ENCODE assay signal across 8 mouse cellular contexts in the genomic region with DNA sequence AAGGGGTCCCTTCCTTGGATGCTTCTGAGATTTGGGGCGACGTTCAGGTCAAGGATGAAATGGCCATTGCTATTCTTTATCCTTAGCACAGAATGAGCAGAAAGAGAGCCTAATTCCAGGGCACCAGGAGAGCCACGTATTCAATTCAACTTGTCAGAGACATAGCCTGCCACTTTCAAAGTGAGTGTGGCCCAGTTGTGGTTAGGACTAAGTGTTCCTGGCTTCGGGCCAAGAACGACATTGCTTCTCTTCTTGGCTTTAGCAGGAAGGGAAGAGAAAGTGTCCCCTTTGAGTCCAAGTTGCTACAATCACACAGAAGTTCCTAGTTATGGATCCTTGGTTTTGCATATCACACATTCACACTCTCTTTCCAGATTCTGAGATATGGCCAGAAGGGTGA.
DNase-seq lines count a peak whose midpoint lies in the region; ATAC-seq lines count a peak whose summit lies in the region.

No protein-coding gene starts in this region.

- no peak overlapping the region for H3K4me3 ChIP-seq in limb, embryonic 11.5 days (ENCODE audit: low read depth, low read length)
- H3K4me3 ChIP-seq in limb, embryonic 10.5 days: no peak overlapping the region
- no peak overlapping the region for H3K4me3 ChIP-seq in heart, embryonic 16.5 days (ENCODE audit: low read length)
- no peak overlapping the region for H3K4me3 ChIP-seq in forebrain, embryonic 15.5 days

- no peak overlapping the region for H3K4me2 ChIP-seq in limb, embryonic 11.5 days (ENCODE audit: low read depth, severe bottlenecking)
- no peak overlapping the region; the same call in 1 of the 2 replicates for H3K4me2 ChIP-seq in heart, embryonic 16.5 days (ENCODE audit: low read depth, low read length)
- H3K4me2 ChIP-seq in forebrain, embryonic 15.5 days (replicated peaks): no peak overlapping the region

- H3K27ac ChIP-seq in limb, embryonic 11.5 days (replicated peaks; ENCODE audit: low read depth, low read length): no peak overlapping the region
- H3K27ac ChIP-seq in limb, embryonic 10.5 days: no peak overlapping the region; the same call in 1 of the 2 replicates
- H3K27ac ChIP-seq in heart, embryonic 16.5 days (ENCODE audit: low read length): peak overlapping the region; percentile 53
- no peak overlapping the region for H3K27ac ChIP-seq in forebrain, embryonic 15.5 days (replicated peaks)

- WGBS in limb, embryonic 11.5 days: 74% methylated on average over 5 of the region's 5 CpGs
- 85% methylated on average over 5 of the region's 5 CpGs for WGBS in limb, embryonic 10.5 days
- WGBS in heart, embryonic 16.5 days: 20% methylated on average over 5 of the region's 5 CpGs
- WGBS in forebrain, embryonic 15.5 days: 56% methylated on average over 5 of the region's 5 CpGs

- no peaks in the 10 kb centered on the region for H3K9me3 ChIP-seq in limb, embryonic 11.5 days (ENCODE audit: control insufficient read depth, low read length)
- H3K9me3 ChIP-seq in limb, embryonic 10.5 days (replicated peaks): no peaks in the 10 kb centered on the region
- H3K9me3 ChIP-seq in heart, embryonic 16.5 days (replicated peaks; ENCODE audit: control insufficient read depth, low read length): no peaks in the 10 kb centered on the region
- no peaks in the 10 kb centered on the region for H3K9me3 ChIP-seq in forebrain, embryonic 15.5 days

- intact Hi-C loops in left cerebral cortex, postnatal 4 days (cut with DNase I): no loop called here

- H3K27me3 ChIP-seq in limb, embryonic 11.5 days (ENCODE audit: control insufficient read depth, insufficient read depth, low read length): no peaks in the 10 kb centered on the region
- no peaks in the 10 kb centered on the region for H3K27me3 ChIP-seq in limb, embryonic 10.5 days (ENCODE audit: low read depth, poor library complexity, severe bottlenecking)
- H3K27me3 ChIP-seq in heart, embryonic 16.5 days (ENCODE audit: control insufficient read depth, insufficient read depth, low read length): no peaks in the 10 kb centered on the region
- no peaks in the 10 kb centered on the region for H3K27me3 ChIP-seq in forebrain, embryonic 15.5 days

- peak; percentile 27 for DNase-seq in limb, embryonic 11.5 days (ENCODE audit: low spot score)
- no peak for DNase-seq in limb, embryonic 10.5 days (ENCODE audit: low spot score)
- peak; percentile 29 for DNase-seq in brain, adult 2 months (ENCODE audit: low read depth, low spot score)
- DNase-seq in left cerebral cortex, postnatal 4 days: no peak

- no peak for ATAC-seq in limb, embryonic 11.5 days (ENCODE audit: insufficient number of reproducible peaks, low FRiP score, low TSS enrichment, low read depth)
- peak; percentile 81 for ATAC-seq in heart, embryonic 16.5 days (replicated peaks; ENCODE audit: extremely low read depth, insufficient read depth, low FRiP score)
- ATAC-seq in megakaryocyte, adult 5-6 weeks (ENCODE audit: poor library complexity, severe bottlenecking): peak; percentile 38; the same call in 1 of the 2 replicates
- ATAC-seq in forebrain, embryonic 15.5 days (replicated peaks): no peak
- ATAC-seq in erythroid progenitor cell, adult 5-6 weeks (replicated peaks; ENCODE audit: low FRiP score, poor library complexity, severe bottlenecking): no peak

- no peak overlapping the region for H3K9ac ChIP-seq in limb, embryonic 11.5 days (ENCODE audit: low read length)
- H3K9ac ChIP-seq in heart, embryonic 16.5 days (ENCODE audit: low read length): no peak overlapping the region
- H3K9ac ChIP-seq in forebrain, embryonic 15.5 days (replicated peaks): no peak overlapping the region

- H3K36me3 ChIP-seq in limb, embryonic 11.5 days (ENCODE audit: control insufficient read depth, insufficient read depth, low read length): no peaks in the 10 kb centered on the region
- H3K36me3 ChIP-seq in limb, embryonic 10.5 days: no peaks in the 10 kb centered on the region
- no peaks in the 10 kb centered on the region for H3K36me3 ChIP-seq in heart, embryonic 16.5 days (ENCODE audit: control insufficient read depth, insufficient read depth)
- H3K36me3 ChIP-seq in forebrain, embryonic 15.5 days: no peaks in the 10 kb centered on the region

- H3K4me1 ChIP-seq in limb, embryonic 11.5 days (ENCODE audit: control insufficient read depth, insufficient read depth, low read length): no peaks in the 10 kb centered on the region
- peaks cover 13% of the 10 kb centered on the region for H3K4me1 ChIP-seq in limb, embryonic 10.5 days
- H3K4me1 ChIP-seq in heart, embryonic 16.5 days (ENCODE audit: control insufficient read depth, insufficient read depth, low read length): peaks cover 4% of the 10 kb centered on the region; the same call in 1 of the 2 replicates
- H3K4me1 ChIP-seq in forebrain, embryonic 15.5 days: no peaks in the 10 kb centered on the region

Comparison
In these comparisons a context has a peak if more than half of its experiments do, and no peak if none do; other contexts are left out.
1. DNase-seq: peak in limb, embryonic 11.5 days (single experiment) and brain, adult 2 months (single experiment); none in limb, embryonic 10.5 days (single experiment) and left cerebral cortex, postnatal 4 days (single experiment).
2. ATAC-seq: peak in heart, embryonic 16.5 days (single experiment) and megakaryocyte, adult 5-6 weeks (single experiment); none in limb, embryonic 11.5 days (single experiment), forebrain, embryonic 15.5 days (single experiment) and erythroid progenitor cell, adult 5-6 weeks (single experiment).